Mouse (Mus musculus): ENCODE data around the gene Fkbp5.

DNA sequence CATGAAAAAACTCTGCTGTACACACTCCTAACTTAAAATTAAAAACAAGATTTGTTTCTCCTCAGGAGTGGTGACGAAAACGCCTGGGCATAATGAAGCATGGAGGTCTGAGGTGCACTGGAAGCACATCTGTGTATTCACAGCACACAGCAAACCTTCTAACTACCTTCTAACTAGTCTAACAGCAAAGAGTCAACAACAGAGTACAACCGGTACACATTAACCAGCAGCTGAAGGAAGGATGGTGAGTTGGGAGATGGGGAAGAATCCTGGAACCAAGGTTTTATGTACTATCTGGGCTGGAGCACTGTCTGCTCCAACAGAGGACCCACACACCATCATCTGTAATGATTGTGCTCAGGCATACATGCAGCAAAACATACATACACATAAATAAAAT is 65.4 kb downstream of the Fkbp5 start:
- TF ChIP-seq POLR2A (IDR thresholded peaks at IDR 0.05; ENCODE audit: low read depth, low read length) (no peak), CTCF (IDR thresholded peaks at IDR 0.05; ENCODE audit: extremely low read depth, insufficient read length, insufficient replicate concordance, low read depth, low read length) (no peak)

Measured in small intestine, adult 2 months (tissue).